Mouse (Mus musculus): ENCODE data around the gene Klhl22. TPM values are rescaled to one million over a fixed set of nuclear protein-coding genes. Genes with fewer than 3 reads are reported as not detected.

Klhl22 gene
- total RNA-seq, 1 experiment from 2014 or later = 5.0 TPM

- ATAC-seq (replicated peaks; ENCODE audit: insufficient number of reproducible peaks, low FRiP score, low TSS enrichment, poor library complexity, severe bottlenecking) = no peak
These were observed 14.4 kb upstream of the Klhl22 start for GRCm38 (mm10) chr16:17745067-17745466.

GRCm38 (mm10) chr16:17753001-17753400, 6.4 kb upstream of the Klhl22 start:
- ATAC-seq (replicated peaks; ENCODE audit: insufficient number of reproducible peaks, low FRiP score, low TSS enrichment, poor library complexity, severe bottlenecking) = no peak

- ATAC-seq (replicated peaks; ENCODE audit: insufficient number of reproducible peaks, low FRiP score, low TSS enrichment, poor library complexity, severe bottlenecking) = no peak
These were observed 5.7 kb upstream of the Klhl22 start for GRCm38 (mm10) chr16:17753686-17754085.

- no peak for ATAC-seq (replicated peaks; ENCODE audit: insufficient number of reproducible peaks, low FRiP score, low TSS enrichment, poor library complexity, severe bottlenecking)
These were observed 1.7 kb upstream of the Klhl22 start for GRCm38 (mm10) chr16:17757756-17758155.

GRCm38 (mm10) chr16:17758902-17759301, 516 bp upstream of the Klhl22 start:
- peak; percentile 11; the same call in 1 of the 2 replicates for ATAC-seq (replicated peaks; ENCODE audit: insufficient number of reproducible peaks, low FRiP score, low TSS enrichment, poor library complexity, severe bottlenecking)

GRCm38 (mm10) chr16:17759813-17760321, 449 bp downstream of the Klhl22 start:
- peak; percentile 34; the same call in 1 of the 2 replicates for ATAC-seq (replicated peaks; ENCODE audit: insufficient number of reproducible peaks, low FRiP score, low TSS enrichment, poor library complexity, severe bottlenecking)

- ATAC-seq (replicated peaks; ENCODE audit: insufficient number of reproducible peaks, low FRiP score, low TSS enrichment, poor library complexity, severe bottlenecking) = no peak; the same call in 1 of the 2 replicates
These were observed 1.2 kb downstream of the Klhl22 start for GRCm38 (mm10) chr16:17760657-17761056.

- no peak for ATAC-seq (replicated peaks; ENCODE audit: insufficient number of reproducible peaks, low FRiP score, low TSS enrichment, poor library complexity, severe bottlenecking)
These were observed 1.7 kb downstream of the Klhl22 start for GRCm38 (mm10) chr16:17761074-17761473.

GRCm38 (mm10) chr16:17764108-17764511, 4.7 kb downstream of the Klhl22 start:
- ATAC-seq (replicated peaks; ENCODE audit: insufficient number of reproducible peaks, low FRiP score, low TSS enrichment, poor library complexity, severe bottlenecking) = no peak

- ATAC-seq (replicated peaks; ENCODE audit: insufficient number of reproducible peaks, low FRiP score, low TSS enrichment, poor library complexity, severe bottlenecking) = no peak
These were observed 9.4 kb downstream of the Klhl22 start for GRCm38 (mm10) chr16:17768834-17769233.

- ATAC-seq (replicated peaks; ENCODE audit: insufficient number of reproducible peaks, low FRiP score, low TSS enrichment, poor library complexity, severe bottlenecking) = no peak
These were observed 11.9 kb downstream of the Klhl22 start for GRCm38 (mm10) chr16:17771117-17771865.

- ATAC-seq (replicated peaks; ENCODE audit: insufficient number of reproducible peaks, low FRiP score, low TSS enrichment, poor library complexity, severe bottlenecking) = no peak
These were observed 17.4 kb downstream of the Klhl22 start for GRCm38 (mm10) chr16:17776828-17777227.

GRCm38 (mm10) chr16:17778223-17778622, 18.8 kb downstream of the Klhl22 start:
- ATAC-seq (replicated peaks; ENCODE audit: insufficient number of reproducible peaks, low FRiP score, low TSS enrichment, poor library complexity, severe bottlenecking) = no peak

- no peak for ATAC-seq (replicated peaks; ENCODE audit: insufficient number of reproducible peaks, low FRiP score, low TSS enrichment, poor library complexity, severe bottlenecking)
These were observed 20.3 kb downstream of the Klhl22 start for GRCm38 (mm10) chr16:17779692-17780091.

GRCm38 (mm10) chr16:17785337-17785736, 25.9 kb downstream of the Klhl22 start:
- ATAC-seq (replicated peaks; ENCODE audit: insufficient number of reproducible peaks, low FRiP score, low TSS enrichment, poor library complexity, severe bottlenecking) = no peak

- ATAC-seq (replicated peaks; ENCODE audit: insufficient number of reproducible peaks, low FRiP score, low TSS enrichment, poor library complexity, severe bottlenecking) = no peak
These were observed 33.3 kb downstream of the Klhl22 start for GRCm38 (mm10) chr16:17792728-17793127.

- ATAC-seq (replicated peaks; ENCODE audit: insufficient number of reproducible peaks, low FRiP score, low TSS enrichment, poor library complexity, severe bottlenecking) = no peak
These were observed 34.6 kb downstream of the Klhl22 start for GRCm38 (mm10) chr16:17794047-17794446.

- ATAC-seq (replicated peaks; ENCODE audit: insufficient number of reproducible peaks, low FRiP score, low TSS enrichment, poor library complexity, severe bottlenecking) = no peak
These were observed 36.2 kb downstream of the Klhl22 start for GRCm38 (mm10) chr16:17795643-17796042.

- ATAC-seq (replicated peaks; ENCODE audit: insufficient number of reproducible peaks, low FRiP score, low TSS enrichment, poor library complexity, severe bottlenecking) = no peak
These were observed 37.1 kb downstream of the Klhl22 start for GRCm38 (mm10) chr16:17796519-17796918.

Data from monocyte, adult 5-6 weeks (primary cell).